Mouse (Mus musculus) forebrain, embryonic 16.5 days (tissue): Measurements from ENCODE around the gene Slc27a1. TPM values are rescaled to one million over a fixed set of nuclear protein-coding genes. Genes with fewer than 3 reads are reported as not detected.

Source experiments
- ATAC-seq: fragments of 200-750 bp; cut with Nextera tagmentation; 2 replicates; pipeline ENCODE4 v1.8.0; 2017; ENCODE audit warnings: mild to moderate bottlenecking, moderate library complexity
- H3K27ac ChIP-seq: fragments of 300-500 bp; sonication (generic); 2 replicates; pipeline ENCODE4 v1.5.1; 2014; ENCODE audit warnings: low read length, control low read depth
- H3K27me3 ChIP-seq: fragments of 300-500 bp; sonication (generic); replicated peaks from 2 replicates; pipeline ENCODE4 v1.6.1; 2014; ENCODE audit warnings: low read length; ENCODE audit not compliant: control insufficient read depth, insufficient read depth
- H3K36me3 ChIP-seq: fragments of 300-500 bp; sonication (generic); 2 replicates; pipeline ENCODE4 v1.6.1; 2014; ENCODE audit not compliant: control insufficient read depth, insufficient read depth
- H3K4me1 ChIP-seq: fragments of 300-500 bp; sonication (generic); replicated peaks from 2 replicates; pipeline ENCODE4 v1.6.1; 2014; ENCODE audit warnings: low read length; ENCODE audit not compliant: control insufficient read depth, insufficient read depth
- H3K4me2 ChIP-seq: fragments of 300-500 bp; sonication (generic); 2 replicates; pipeline ENCODE4 v1.6.1; 2014; ENCODE audit warnings: mild to moderate bottlenecking, low read length, control low read depth
- H3K4me3 ChIP-seq: fragments of 300-500 bp; sonication (generic); replicated peaks from 2 replicates; pipeline ENCODE4 v1.5.1; 2014; ENCODE audit warnings: mild to moderate bottlenecking, low read length, control low read depth
- H3K9ac ChIP-seq: fragments of 300-500 bp; sonication (generic); replicated peaks from 2 replicates; pipeline ENCODE4 v1.6.1; 2014; ENCODE audit warnings: low read depth, low read length, control low read depth
- H3K9me3 ChIP-seq: fragments of 300-500 bp; sonication (generic); 2 replicates; pipeline ENCODE4 v1.6.1; 2016; ENCODE audit warnings: low read length; ENCODE audit not compliant: control insufficient read depth
- WGBS: fragments of 180-500 bp; shearing (Covaris S2); extraction: QIAGEN DNeasy Blood & Tissue Kit; methylation state at CpG from one replicate; pipeline ENCODE4 v1.1.7; 2014; 5-methylcytosine and 5-hydroxymethylcytosine counted together
- polyA plus RNA-seq: library from polyadenylated mRNA; unstranded; fragments of >200 nt; fragmentation: Nextera tagmentation; extraction: Ambion mirVana; gene quantifications from 2 replicates; pipeline ENCODE4 v1.2.1, GENCODE M21; 2015

Slc27a1 gene
- polyA plus RNA-seq, 1 experiment from 2014 or later: 75.9 TPM

GRCm38 (mm10) chr8:71601939-71602665 lies 33.4 kb downstream of the Slc27a1 start:
- no peaks in the 10 kb centered on the region for H3K9me3 ChIP-seq
- no peaks in the 10 kb centered on the region for H3K36me3 ChIP-seq
- peak; percentile 62 for ATAC-seq
- H3K4me3 ChIP-seq: peak overlapping the region; percentile 37
- H3K9ac ChIP-seq: peak overlapping the region; percentile 48
- 2% methylated on average over 64 of the region's 65 CpGs for WGBS
- H3K4me1 ChIP-seq: peaks cover 9% of the 10 kb centered on the region
- H3K27me3 ChIP-seq: peaks cover 28% of the 10 kb centered on the region
- H3K27ac ChIP-seq: no peak overlapping the region
- H3K4me2 ChIP-seq: peak overlapping the region; percentile 52

DNA sequence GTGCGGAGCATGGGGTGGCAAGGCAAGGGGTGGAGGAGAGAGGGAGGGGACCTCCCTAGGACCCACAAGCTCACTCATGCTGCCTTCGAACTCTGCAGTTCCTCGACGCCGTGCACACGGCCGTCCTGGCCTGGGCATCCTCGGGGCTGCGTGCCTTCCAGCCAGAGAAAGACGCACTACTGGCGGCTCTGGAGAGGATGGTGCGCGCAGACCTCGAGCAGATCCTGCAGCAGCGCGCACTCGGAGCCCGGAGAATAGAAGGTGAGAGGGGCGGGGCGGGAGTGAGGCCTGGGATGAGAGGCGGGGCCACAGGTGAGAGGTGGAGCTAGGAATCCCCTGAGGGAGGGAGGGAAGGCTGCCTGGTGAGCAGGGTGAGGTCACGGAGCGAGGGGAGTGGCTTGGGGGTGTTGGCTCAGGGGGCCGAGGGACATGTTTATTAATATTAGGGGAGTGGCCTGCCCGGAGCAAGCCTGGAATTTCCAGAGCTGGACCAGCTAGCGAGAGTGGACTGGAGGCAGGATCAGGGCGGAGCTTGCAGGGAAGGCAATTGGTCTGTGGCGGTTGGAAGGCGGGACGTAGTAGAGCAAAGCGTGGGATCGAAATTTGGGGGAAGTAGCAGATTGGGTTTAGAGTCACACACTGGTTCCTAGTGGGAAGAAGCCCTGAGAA lies 34.1 kb downstream of the Slc27a1 start:
- H3K4me3 ChIP-seq: peak overlapping the region; percentile 37
- H3K9me3 ChIP-seq: no peaks in the 10 kb centered on the region
- H3K9ac ChIP-seq: peak overlapping the region; percentile 48
- H3K27me3 ChIP-seq: peaks cover 28% of the 10 kb centered on the region
- H3K27ac ChIP-seq: no peak overlapping the region
- H3K36me3 ChIP-seq: no peaks in the 10 kb centered on the region
- ATAC-seq: peak; percentile 59
- H3K4me1 ChIP-seq: peaks cover 9% of the 10 kb centered on the region
- peak overlapping the region; percentile 52 for H3K4me2 ChIP-seq
- WGBS: 2% methylated on average over 31 of the region's 32 CpGs

- Histone ChIP-seq H3K27ac (no peak overlapping the region), H3K36me3 (no peaks in the 10 kb centered on the region), H3K9me3 (no peaks in the 10 kb centered on the region), H3K9ac (no peak overlapping the region), H3K4me2 (no peak overlapping the region), H3K27me3 (peaks cover 28% of the 10 kb centered on the region), H3K4me1 (peaks cover 9% of the 10 kb centered on the region), H3K4me3 (no peak overlapping the region)
- WGBS: 58% methylated on average over 7 of the region's 7 CpGs
- ATAC-seq: no peak
Measured at GRCm38 (mm10) chr8:71604021-71604420, 35.3 kb downstream of the Slc27a1 start.

DNA sequence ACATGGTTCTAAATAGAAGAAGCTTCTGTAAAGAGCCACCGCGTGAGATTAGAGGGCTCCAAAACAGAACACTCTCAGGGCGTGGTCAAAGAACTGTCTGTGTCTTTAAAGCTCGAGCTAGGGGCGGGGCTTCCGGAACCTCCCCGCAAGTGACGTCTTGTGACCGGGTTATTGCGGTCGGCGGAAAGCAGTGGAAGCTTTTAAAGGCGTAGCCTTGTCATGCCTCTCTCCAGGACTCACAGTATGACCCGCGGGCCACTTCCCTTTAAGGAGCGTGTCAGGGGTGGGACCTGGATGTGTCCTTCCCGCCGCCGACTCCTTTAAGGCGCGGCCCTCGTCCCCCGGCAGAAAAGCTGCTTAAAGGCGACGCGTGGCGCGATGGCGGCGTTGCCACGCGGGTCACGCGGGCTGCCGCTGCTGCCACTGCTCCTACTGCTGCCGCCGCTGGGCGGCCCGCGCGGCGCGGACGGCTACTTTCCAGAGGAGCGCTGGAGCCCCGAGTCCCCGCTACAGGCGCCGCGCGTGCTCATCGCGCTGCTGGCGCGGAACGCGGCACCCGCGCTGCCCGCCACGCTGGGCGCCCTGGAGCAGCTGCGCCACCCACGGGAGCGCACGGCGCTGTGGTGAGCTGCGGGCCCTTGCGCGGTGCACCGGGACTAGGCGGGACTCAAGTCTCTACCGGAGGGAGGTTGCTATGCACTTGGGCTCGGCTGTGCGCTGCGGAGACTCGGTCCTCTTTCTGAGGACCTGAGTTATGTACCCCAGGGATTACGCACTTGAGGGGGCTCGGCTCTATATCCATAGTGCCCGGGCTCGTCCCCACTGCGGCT lies 42.4 kb downstream of the Slc27a1 start, which contains the start of gene Colgalt1:
Gene Colgalt1 (plus strand): TSS at position 177 of the 830 bp plus-strand sequence.
- peak within 1 kb of the TSS; percentile 78 for H3K9ac ChIP-seq
- H3K4me2 ChIP-seq: peak within 1 kb of the TSS; percentile 82
- H3K4me1 ChIP-seq: peaks cover 13% of the 10 kb centered on the region
- H3K4me3 ChIP-seq: peak within 1 kb of the TSS; percentile 84
- ATAC-seq: peak; percentile 99
- peak within 1 kb of the TSS; percentile 89 for H3K27ac ChIP-seq
- H3K9me3 ChIP-seq: no peaks in the 10 kb centered on the region
- 0% methylated on average over 71 of the region's 82 CpGs for WGBS
- H3K27me3 ChIP-seq: no peaks in the 10 kb centered on the region
- H3K36me3 ChIP-seq: peaks cover 4% of the 10 kb centered on the region

DNA sequence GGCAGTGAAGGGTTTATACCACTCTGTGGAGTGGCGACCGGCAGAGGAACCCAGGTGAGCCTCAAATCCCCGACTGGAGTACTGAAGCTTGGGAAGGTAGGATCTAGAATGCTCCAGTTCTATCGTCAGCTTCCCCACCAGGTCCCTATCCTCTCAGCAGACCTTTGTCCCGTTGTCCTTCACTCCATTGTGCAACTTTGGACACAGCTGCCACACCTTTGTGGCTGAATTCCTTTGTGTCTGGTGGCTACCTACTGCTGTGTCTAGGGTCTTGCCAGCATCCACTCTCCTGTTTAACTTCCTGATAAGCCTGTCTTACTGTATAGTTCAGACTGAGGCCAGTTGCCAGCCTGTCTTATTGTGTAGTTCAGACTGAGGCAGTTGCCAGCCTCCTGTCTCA lies 43.5 kb downstream of the Slc27a1 start:
- Histone ChIP-seq H3K27ac (no peak overlapping the region), H3K4me3 (peak overlapping the region; percentile 84), H3K9ac (peak overlapping the region; percentile 78), H3K4me2 (peak overlapping the region; percentile 82), H3K36me3 (peaks cover 5% of the 10 kb centered on the region), H3K4me1 (peaks cover 13% of the 10 kb centered on the region), H3K9me3 (no peaks in the 10 kb centered on the region), H3K27me3 (no peaks in the 10 kb centered on the region)
- WGBS: 28% methylated on average over 5 of the region's 5 CpGs
- no peak for ATAC-seq

GRCm38 (mm10) chr8:71613418-71613817 lies 44.7 kb downstream of the Slc27a1 start:
- 67% methylated on average over 4 of the region's 4 CpGs for WGBS
- H3K9ac ChIP-seq: no peak overlapping the region
- no peak overlapping the region for H3K4me2 ChIP-seq
- no peak for ATAC-seq
- peaks cover 13% of the 10 kb centered on the region for H3K4me1 ChIP-seq
- no peak overlapping the region for H3K4me3 ChIP-seq
- H3K9me3 ChIP-seq: no peaks in the 10 kb centered on the region
- no peak overlapping the region for H3K27ac ChIP-seq
- H3K36me3 ChIP-seq: peaks cover 17% of the 10 kb centered on the region
- H3K27me3 ChIP-seq: no peaks in the 10 kb centered on the region

DNA sequence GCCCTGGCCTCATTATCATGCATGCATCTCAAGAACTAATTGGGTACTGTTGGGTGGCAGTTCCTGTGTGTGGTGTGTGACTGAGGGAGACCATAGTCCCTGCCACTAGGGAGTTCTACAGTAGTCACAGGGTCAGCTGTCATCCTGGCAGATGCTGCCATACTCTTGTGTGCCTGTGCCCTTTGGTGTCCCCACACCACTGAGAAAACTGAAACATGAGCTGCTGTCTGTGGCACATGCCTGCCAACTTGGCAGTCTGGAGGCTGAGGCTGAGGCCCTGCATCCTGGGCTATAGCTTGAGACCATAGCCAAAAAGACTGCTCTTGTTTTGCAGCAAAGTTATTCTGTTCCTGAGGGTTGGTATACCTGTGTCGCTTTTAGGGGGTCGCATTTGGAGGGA lies 51.1 kb downstream of the Slc27a1 start:
- 94% methylated on average over 2 of the region's 2 CpGs for WGBS
- no peak overlapping the region for H3K4me3 ChIP-seq
- no peak for ATAC-seq
- H3K36me3 ChIP-seq: peaks cover 48% of the 10 kb centered on the region
- no peak overlapping the region for H3K4me2 ChIP-seq
- no peaks in the 10 kb centered on the region for H3K27me3 ChIP-seq
- no peaks in the 10 kb centered on the region for H3K9me3 ChIP-seq
- H3K4me1 ChIP-seq: no peaks in the 10 kb centered on the region
- H3K9ac ChIP-seq: no peak overlapping the region
- H3K27ac ChIP-seq: no peak overlapping the region

DNA sequence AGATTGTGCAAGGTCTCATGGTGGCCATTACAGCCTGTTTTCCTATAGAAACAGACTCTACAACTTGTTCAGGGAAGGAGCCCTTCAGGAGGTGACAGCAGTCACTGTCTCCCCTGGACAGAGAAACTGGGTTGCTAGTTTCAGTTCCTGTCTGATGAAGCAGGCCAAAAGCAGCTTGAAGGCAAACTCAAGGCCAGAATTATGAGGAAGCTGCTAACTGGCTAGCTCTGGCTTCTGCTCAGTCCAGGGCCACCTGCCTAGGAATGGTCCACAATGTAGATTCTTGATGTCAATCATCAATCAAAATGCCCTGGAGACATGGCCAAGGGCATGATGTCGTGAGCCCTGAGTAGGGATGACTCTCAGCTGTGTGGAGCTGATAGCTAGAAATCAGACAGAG lies 56.4 kb downstream of the Slc27a1 start:
- ATAC-seq: no peak
- 91% methylated on average over 1 of the region's 1 CpGs for WGBS
- no peak overlapping the region for H3K9ac ChIP-seq
- H3K27ac ChIP-seq: no peak overlapping the region
- H3K4me2 ChIP-seq: no peak overlapping the region
- peaks cover 1% of the 10 kb centered on the region for H3K27me3 ChIP-seq
- H3K4me1 ChIP-seq: peaks cover 13% of the 10 kb centered on the region
- no peak overlapping the region for H3K4me3 ChIP-seq
- no peaks in the 10 kb centered on the region for H3K9me3 ChIP-seq
- peaks cover 25% of the 10 kb centered on the region for H3K36me3 ChIP-seq

- 86% methylated on average over 9 of the region's 9 CpGs for WGBS
- Histone ChIP-seq H3K9ac (no peak overlapping the region), H3K4me2 (no peak overlapping the region), H3K27me3 (peaks cover 8% of the 10 kb centered on the region), H3K4me3 (no peak overlapping the region), H3K4me1 (peaks cover 13% of the 10 kb centered on the region), H3K27ac (no peak overlapping the region; the same call in 1 of the 2 replicates), H3K9me3 (no peaks in the 10 kb centered on the region), H3K36me3 (peaks cover 21% of the 10 kb centered on the region)
- ATAC-seq: no peak
Measured at GRCm38 (mm10) chr8:71626753-71627152, 58.1 kb downstream of the Slc27a1 start.
